9 mouse cellular contexts compared by ENCODE assay signal in genomic region chr11:97956905-97957560, GRCm38 (mm10). TPM values are rescaled to one million over a fixed set of nuclear protein-coding genes. Genes with fewer than 3 reads are reported as not detected.
A peak's percentile ranks its signal among the peaks of the same experiment; 100 is the strongest.
DNase-seq lines count a peak whose midpoint lies in the region; ATAC-seq and TF ChIP-seq lines count a peak whose summit lies in the region.
"Had no signal": no experiment of that assay in that cellular context is flagged by ENCODE, and none has a peak within 500 bp of the region (broad histone marks: within the 10 kb centered on the region; RNA-seq: fewer than 3 reads in every experiment).

No protein-coding gene starts in this region.

- no peaks in the 10 kb centered on the region for H3K4me1 ChIP-seq in forebrain, postnatal 0 days (ENCODE audit: insufficient read depth)

- peak; percentile 83 for DNase-seq in Muller cell, postnatal 12 days (ENCODE audit: inconsistent ontology term)
- peak; percentile 49 for DNase-seq in adrenal gland, postnatal 10 days
- DNase-seq in embryo, embryonic 11.5 days (ENCODE audit: low read depth, low spot score): peak; percentile 8
- peak; percentile 86 for DNase-seq in kidney, postnatal 14 days
- DNase-seq in gastrocnemius, adult 8-10 months (ENCODE audit: low spot score in 2 of 2): no peak
- DNase-seq in layer of hippocampus, adult 9-10 months (ENCODE audit: low spot score): no peak
- no peak for DNase-seq in forebrain, postnatal 0 days
- DNase-seq: gastrocnemius, postnatal 14 days had no signal

- H3K9me3 ChIP-seq in forebrain, postnatal 0 days (ENCODE audit: low read length): no peaks in the 10 kb centered on the region
- H3K9me3 ChIP-seq: midbrain, embryonic 12.5 days had no signal

- TF ChIP-seq CTCF in forebrain, postnatal 0 days (IDR thresholded peaks at IDR 0.05; ENCODE audit: low read depth): no peak

- no peaks in the 10 kb centered on the region for H3K27me3 ChIP-seq in forebrain, postnatal 0 days (ENCODE audit: insufficient read depth, low read length)
- H3K27me3 ChIP-seq: midbrain, embryonic 12.5 days had no signal

- no peak overlapping the region for H3K4me3 ChIP-seq in forebrain, postnatal 0 days (ENCODE audit: low read depth, low read length)
- H3K4me3 ChIP-seq: midbrain, embryonic 12.5 days had no signal

- H3K27ac ChIP-seq in forebrain, postnatal 0 days (ENCODE audit: low read depth, low read length): no peak overlapping the region
- H3K27ac ChIP-seq: midbrain, embryonic 12.5 days had no signal

- H3K9ac ChIP-seq in forebrain, postnatal 0 days: no peak overlapping the region
- H3K9ac ChIP-seq: midbrain, embryonic 12.5 days had no signal

- ATAC-seq in forebrain, postnatal 0 days: no peak

- H3K4me2 ChIP-seq in forebrain, postnatal 0 days (ENCODE audit: low read depth): no peak overlapping the region
- H3K4me2 ChIP-seq: midbrain, embryonic 12.5 days had no signal

- 60% methylated on average over 6 of the region's 6 CpGs for WGBS in forebrain, postnatal 0 days

- H3K36me3 ChIP-seq in forebrain, postnatal 0 days (ENCODE audit: insufficient read depth): no peaks in the 10 kb centered on the region
- H3K36me3 ChIP-seq: midbrain, embryonic 12.5 days had no signal

RNA-seq across cellular contexts. Expression of gene Plxdc1, which starts 29.2 kb away (rescaled TPM):
- 1 to 10 TPM; 3.4 to 7.2 TPM for total RNA-seq in adrenal gland, postnatal 10 days (2021)
- 1 to 10 TPM; 1.3 to 3.4 (median 1.9) TPM for total RNA-seq in gastrocnemius, adult 8-10 months (2022)
- 0.54 and 1.5 TPM in 2 replicates for total RNA-seq in forebrain, postnatal 0 days (2014; rRNA removed)
- 1.6 and 3.5 TPM in 2 replicates for polyA plus RNA-seq in forebrain, postnatal 0 days (2015; fragmentation: Nextera tagmentation; extraction: Ambion mirVana)

RNA-seq across cellular contexts. Expression of gene Arl5c, which starts 38.9 kb away (rescaled TPM):
- 1 to 10 TPM; 3.1 to 3.8 TPM for total RNA-seq in adrenal gland, postnatal 10 days (2021)
- under 1 TPM in 2 of 4 experiments, not detected in 2; 0.18 to 0.19 TPM for total RNA-seq in gastrocnemius, adult 8-10 months (2022)
- total RNA-seq in forebrain, postnatal 0 days (2014; rRNA removed): 3.7 and 5.2 TPM in 2 replicates
- 3.0 and 4.2 TPM in 2 replicates for polyA plus RNA-seq in forebrain, postnatal 0 days (2015; fragmentation: Nextera tagmentation; extraction: Ambion mirVana)

Comparison
In these comparisons a context has a peak if more than half of its experiments do, and no peak if none do; other contexts are left out.
1. DNase-seq: peak in Muller cell, postnatal 12 days (single experiment), adrenal gland, postnatal 10 days (single experiment), embryo, embryonic 11.5 days (single experiment) and kidney, postnatal 14 days (single experiment); none in gastrocnemius, adult 8-10 months (0 of 2), layer of hippocampus, adult 9-10 months (single experiment) and forebrain, postnatal 0 days (single experiment).